Comparison of ENCODE assay signal across 8 mouse cellular contexts in genomic region chr15:101078731-101079156, GRCm38 (mm10). TPM values are rescaled to one million over a fixed set of nuclear protein-coding genes. Genes with fewer than 3 reads are reported as not detected.
A peak's percentile ranks its signal among the peaks of the same experiment; 100 is the strongest.
DNase-seq lines count a peak whose midpoint lies in the region; ATAC-seq and TF ChIP-seq lines count a peak whose summit lies in the region.

No protein-coding gene starts in this region.

- H3K27ac ChIP-seq in heart, embryonic 12.5 days (ENCODE audit: poor library complexity, severe bottlenecking), result peak overlapping the region; percentile 81; the same call in 1 of the 2 replicates
- peak overlapping the region; percentile 99 for H3K27ac ChIP-seq in kidney, postnatal 0 days
- peak overlapping the region; percentile 74 for H3K27ac ChIP-seq in limb, embryonic 15.5 days
- H3K27ac ChIP-seq in midbrain, embryonic 16.5 days (ENCODE audit: low read length), result no peak overlapping the region; the same call in 1 of the 2 replicates

- no peaks in the 10 kb centered on the region for H3K36me3 ChIP-seq in heart, embryonic 12.5 days
- H3K36me3 ChIP-seq in kidney, postnatal 0 days (ENCODE audit: insufficient read depth, low read length), result no peaks in the 10 kb centered on the region
- no peaks in the 10 kb centered on the region for H3K36me3 ChIP-seq in limb, embryonic 15.5 days
- H3K36me3 ChIP-seq in midbrain, embryonic 16.5 days (ENCODE audit: control insufficient read depth, insufficient read depth, low read length), result no peaks in the 10 kb centered on the region

- peak; percentile 57; the same call in 1 of the 2 replicates for TF ChIP-seq CTCF in kidney, postnatal 0 days (IDR thresholded peaks at IDR 0.05; ENCODE audit: low read depth)

- DNase-seq in thymus, adult 18-20 months, result peak; percentile 8 to 28
- no peak for DNase-seq in thymus, postnatal 14 days
- DNase-seq in fibroblast of lung, adult 2 months (ENCODE audit: low read depth), result peak; percentile 50
- peak; percentile 92 for DNase-seq in kidney, postnatal 0 days (ENCODE audit: low spot score)
- DNase-seq in spleen, postnatal 4 days (ENCODE audit: low spot score in 2 of 2), result peak; percentile 39 to 68

- ATAC-seq in heart, embryonic 12.5 days (ENCODE audit: insufficient number of reproducible peaks, low FRiP score), result peak; percentile 73
- peak; percentile 83 for ATAC-seq in kidney, postnatal 0 days (replicated peaks; ENCODE audit: low FRiP score, low read depth)
- peak; percentile 56; the same call in 1 of the 2 replicates for ATAC-seq in limb, embryonic 15.5 days (ENCODE audit: insufficient number of reproducible peaks, low FRiP score, low TSS enrichment, low read depth)
- ATAC-seq in midbrain, embryonic 16.5 days, result peak; percentile 60

- WGBS in heart, embryonic 12.5 days, result under 1% methylated on average over 27 of the region's 30 CpGs
- under 1% methylated on average over 30 of the region's 30 CpGs for WGBS in kidney, postnatal 0 days
- WGBS in limb, embryonic 15.5 days, result 3% methylated on average over 23 of the region's 30 CpGs
- WGBS in midbrain, embryonic 16.5 days, result 0% methylated on average over 19 of the region's 30 CpGs

- H3K4me2 ChIP-seq in heart, embryonic 12.5 days, result peak overlapping the region; percentile 95
- peak overlapping the region; percentile 76 for H3K4me2 ChIP-seq in kidney, postnatal 0 days (ENCODE audit: low read length)
- H3K4me2 ChIP-seq in limb, embryonic 15.5 days, result peak overlapping the region; percentile 88
- H3K4me2 ChIP-seq in midbrain, embryonic 16.5 days (ENCODE audit: low read length), result peak overlapping the region; percentile 90

- no peaks in the 10 kb centered on the region for H3K9me3 ChIP-seq in heart, embryonic 12.5 days (replicated peaks)
- no peaks in the 10 kb centered on the region for H3K9me3 ChIP-seq in kidney, postnatal 0 days (replicated peaks; ENCODE audit: low read length)
- no peaks in the 10 kb centered on the region for H3K9me3 ChIP-seq in limb, embryonic 15.5 days
- no peaks in the 10 kb centered on the region for H3K9me3 ChIP-seq in midbrain, embryonic 16.5 days (replicated peaks; ENCODE audit: control insufficient read depth, low read length, poor library complexity, severe bottlenecking)

- peak overlapping the region; percentile 94 for H3K4me3 ChIP-seq in heart, embryonic 12.5 days
- H3K4me3 ChIP-seq in kidney, postnatal 0 days (replicated peaks; ENCODE audit: low read depth, low read length), result peak overlapping the region; percentile 92
- H3K4me3 ChIP-seq in limb, embryonic 15.5 days, result peak overlapping the region; percentile 79
- H3K4me3 ChIP-seq in midbrain, embryonic 16.5 days (ENCODE audit: low read depth, low read length), result peak overlapping the region; percentile 57

- peaks cover 45% of the 10 kb centered on the region for H3K4me1 ChIP-seq in heart, embryonic 12.5 days (replicated peaks)
- H3K4me1 ChIP-seq in kidney, postnatal 0 days (replicated peaks; ENCODE audit: insufficient read depth, low read length), result peaks cover 43% of the 10 kb centered on the region
- H3K4me1 ChIP-seq in limb, embryonic 15.5 days, result peaks cover 64% of the 10 kb centered on the region
- peaks cover 22% of the 10 kb centered on the region for H3K4me1 ChIP-seq in midbrain, embryonic 16.5 days (ENCODE audit: control insufficient read depth, insufficient read depth, low read length)

- peak overlapping the region; percentile 86 for H3K9ac ChIP-seq in heart, embryonic 12.5 days
- peak overlapping the region; percentile 94 for H3K9ac ChIP-seq in kidney, postnatal 0 days (ENCODE audit: low read depth, low read length)
- peak overlapping the region; percentile 31 for H3K9ac ChIP-seq in limb, embryonic 15.5 days
- H3K9ac ChIP-seq in midbrain, embryonic 16.5 days (ENCODE audit: low read depth, low read length), result peak overlapping the region; percentile 71

- H3K27me3 ChIP-seq in heart, embryonic 12.5 days (replicated peaks), result peaks cover 10% of the 10 kb centered on the region; the same call in 1 of the 2 replicates
- no peaks in the 10 kb centered on the region for H3K27me3 ChIP-seq in kidney, postnatal 0 days (ENCODE audit: insufficient read depth, low read length)
- H3K27me3 ChIP-seq in limb, embryonic 15.5 days, result no peaks in the 10 kb centered on the region
- H3K27me3 ChIP-seq in midbrain, embryonic 16.5 days (ENCODE audit: control insufficient read depth, insufficient read depth, low read depth, low read length), result peaks cover 4% of the 10 kb centered on the region; the same call in 1 of the 2 replicates

RNA-seq across cellular contexts. Expression of gene Fignl2, which starts 0.4 kb away (rescaled TPM):
- 0.10 and 0.15 TPM in 2 replicates for polyA plus RNA-seq in heart, embryonic 12.5 days (2016; fragmentation: Nextera tagmentation; extraction: Ambion mirVana)
- polyA plus RNA-seq in kidney, postnatal 0 days (2015; fragmentation: Nextera tagmentation; extraction: Ambion mirVana), result 0.38 and 0.47 TPM in 2 replicates
- polyA plus RNA-seq in limb, embryonic 15.5 days (2015; fragmentation: Nextera tagmentation; extraction: Ambion mirVana), result 0.09 and 0.12 TPM in 2 replicates
- polyA plus RNA-seq in midbrain, embryonic 16.5 days (2015; fragmentation: Nextera tagmentation; extraction: Ambion mirVana), result 0.04 TPM in 1 of 2 replicates, not detected in the other

RNA-seq across cellular contexts. Expression of gene Gm47841, which starts 31.5 kb away (rescaled TPM):
- polyA plus RNA-seq in heart, embryonic 12.5 days (2016; fragmentation: Nextera tagmentation; extraction: Ambion mirVana), result not detected in 2 replicates
- polyA plus RNA-seq in kidney, postnatal 0 days (2015; fragmentation: Nextera tagmentation; extraction: Ambion mirVana), result not detected in 2 replicates
- not detected in 2 replicates for polyA plus RNA-seq in limb, embryonic 15.5 days (2015; fragmentation: Nextera tagmentation; extraction: Ambion mirVana)
- polyA plus RNA-seq in midbrain, embryonic 16.5 days (2015; fragmentation: Nextera tagmentation; extraction: Ambion mirVana), result not detected in 2 replicates

RNA-seq across cellular contexts. Expression of gene Ankrd33, which starts 36.8 kb away (rescaled TPM):
- not detected in 2 replicates for polyA plus RNA-seq in heart, embryonic 12.5 days (2016; fragmentation: Nextera tagmentation; extraction: Ambion mirVana)
- not detected in 2 replicates for polyA plus RNA-seq in kidney, postnatal 0 days (2015; fragmentation: Nextera tagmentation; extraction: Ambion mirVana)
- polyA plus RNA-seq in limb, embryonic 15.5 days (2015; fragmentation: Nextera tagmentation; extraction: Ambion mirVana), result not detected in 2 replicates
- polyA plus RNA-seq in midbrain, embryonic 16.5 days (2015; fragmentation: Nextera tagmentation; extraction: Ambion mirVana), result not detected in 2 replicates

RNA-seq across cellular contexts. Expression of gene Acvrl1, which starts 49.6 kb away (rescaled TPM):
- 3.1 and 3.6 TPM in 2 replicates for polyA plus RNA-seq in heart, embryonic 12.5 days (2016; fragmentation: Nextera tagmentation; extraction: Ambion mirVana)
- polyA plus RNA-seq in kidney, postnatal 0 days (2015; fragmentation: Nextera tagmentation; extraction: Ambion mirVana), result 16.9 and 17.8 TPM in 2 replicates
- 16.3 and 17.7 TPM in 2 replicates for polyA plus RNA-seq in limb, embryonic 15.5 days (2015; fragmentation: Nextera tagmentation; extraction: Ambion mirVana)
- 8.0 and 10.6 TPM in 2 replicates for polyA plus RNA-seq in midbrain, embryonic 16.5 days (2015; fragmentation: Nextera tagmentation; extraction: Ambion mirVana)

Comparison
In these comparisons a context has a peak if more than half of its experiments do, and no peak if none do; other contexts are left out.
1. H3K9ac ChIP-seq: peak in every context shown above with its lines; median percentile 94 in kidney, postnatal 0 days; 86 in heart, embryonic 12.5 days; 71 in midbrain, embryonic 16.5 days; 31 in limb, embryonic 15.5 days.